Comparison of ENCODE assay signal across 9 mouse cellular contexts in the genomic region with DNA sequence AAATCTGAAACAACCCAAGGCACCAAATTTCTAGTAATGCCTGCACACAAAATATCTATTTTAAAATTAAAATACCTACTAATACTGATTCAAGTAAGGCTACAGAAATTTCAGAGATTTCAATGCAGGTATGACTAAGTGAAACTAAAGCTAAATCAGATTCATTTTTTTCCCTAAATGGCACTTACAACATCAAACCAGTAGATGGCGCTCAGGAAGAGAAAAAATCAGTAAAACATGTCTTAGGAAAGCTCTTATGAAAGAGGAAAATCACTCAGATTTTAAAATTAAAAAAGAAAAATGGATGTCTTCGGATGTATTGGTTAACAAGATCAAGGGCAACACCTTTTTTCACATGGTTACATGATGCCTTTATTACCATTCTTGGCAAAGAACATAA.
DNase-seq lines count a peak whose midpoint lies in the region; ATAC-seq and TF ChIP-seq lines count a peak whose summit lies in the region.
"Had no signal": no experiment of that assay in that cellular context is flagged by ENCODE, and none has a peak within 500 bp of the region (broad histone marks: within the 10 kb centered on the region; RNA-seq: fewer than 3 reads in every experiment).

No protein-coding gene starts in this region.

- ATAC-seq in midbrain, postnatal 0 days (ENCODE audit: low FRiP score), result no peak
- ATAC-seq in embryonic facial prominence, embryonic 14.5 days (ENCODE audit: low read depth), result no peak

- H3K27me3 ChIP-seq in midbrain, postnatal 0 days (ENCODE audit: insufficient read depth, low read length), result no peaks in the 10 kb centered on the region
- H3K27me3 ChIP-seq in midbrain, embryonic 10.5 days (ENCODE audit: low read depth, poor library complexity, severe bottlenecking), result no peaks in the 10 kb centered on the region
- no peaks in the 10 kb centered on the region for H3K27me3 ChIP-seq in embryonic facial prominence, embryonic 14.5 days (replicated peaks; ENCODE audit: control insufficient read depth, insufficient read depth, low read length)
- H3K27me3 ChIP-seq: neural tube, embryonic 12.5 days had no signal

- intact Hi-C loops in gastrocnemius, postnatal 14 days (cut with DNase I; ENCODE audit: low total_unique reads), result loop anchor here (10.0 kb wide), 1 partner anchor 229 kb away; no protein-coding TSS in a partner anchor

- peak; percentile 82 for TF ChIP-seq CTCF in midbrain, postnatal 0 days (IDR thresholded peaks at IDR 0.05)

- 6% methylated on average over 2 of the region's 2 CpGs for WGBS in midbrain, postnatal 0 days
- 8% methylated on average over 2 of the region's 2 CpGs for WGBS in midbrain, embryonic 10.5 days
- WGBS in embryonic facial prominence, embryonic 14.5 days, result 5% methylated on average over 2 of the region's 2 CpGs

- peak; percentile 46 for DNase-seq in gastrocnemius, adult 18-20 months (ENCODE audit: low spot score)
- DNase-seq in gastrocnemius, postnatal 14 days, result no peak
- DNase-seq in midbrain, postnatal 0 days (ENCODE audit: low spot score), result peak; percentile 45
- no peak for DNase-seq in midbrain, embryonic 10.5 days (ENCODE audit: low spot score)
- DNase-seq in embryonic facial prominence, embryonic 14.5 days (ENCODE audit: low spot score), result peak; percentile 42
- peak; percentile 73 for DNase-seq in retina, embryonic 14.5 days (ENCODE audit: low spot score)
- DNase-seq in yolk sac, embryonic 10.5 days (ENCODE audit: low spot score), result no peak
- DNase-seq in kidney, adult 18-20 months, result no peak

- H3K9ac ChIP-seq in midbrain, postnatal 0 days (replicated peaks; ENCODE audit: low read length, poor library complexity, severe bottlenecking), result no peak overlapping the region
- H3K9ac ChIP-seq in embryonic facial prominence, embryonic 14.5 days (ENCODE audit: low read depth, low read length), result no peak overlapping the region
- H3K9ac ChIP-seq: neural tube, embryonic 12.5 days had no signal

- no peak overlapping the region for H3K27ac ChIP-seq in midbrain, postnatal 0 days (ENCODE audit: low read depth, low read length)
- H3K27ac ChIP-seq in midbrain, embryonic 10.5 days (replicated peaks), result no peak overlapping the region
- no peak overlapping the region for H3K27ac ChIP-seq in embryonic facial prominence, embryonic 14.5 days (replicated peaks; ENCODE audit: low read depth, low read length)
- H3K27ac ChIP-seq: neural tube, embryonic 12.5 days had no signal

- no peak overlapping the region for H3K4me2 ChIP-seq in midbrain, postnatal 0 days (ENCODE audit: low read depth, low read length, poor library complexity, severe bottlenecking)
- H3K4me2 ChIP-seq in embryonic facial prominence, embryonic 14.5 days (ENCODE audit: low read depth, low read length), result no peak overlapping the region
- H3K4me2 ChIP-seq: neural tube, embryonic 12.5 days had no signal

- no peaks in the 10 kb centered on the region for H3K36me3 ChIP-seq in midbrain, postnatal 0 days (ENCODE audit: insufficient read depth, low read length)
- H3K36me3 ChIP-seq in midbrain, embryonic 10.5 days, result no peaks in the 10 kb centered on the region
- H3K36me3 ChIP-seq in embryonic facial prominence, embryonic 14.5 days (ENCODE audit: control insufficient read depth, insufficient read depth, low read length), result no peaks in the 10 kb centered on the region
- H3K36me3 ChIP-seq: neural tube, embryonic 12.5 days had no signal

- H3K4me1 ChIP-seq in midbrain, postnatal 0 days (ENCODE audit: insufficient read depth, low read length), result no peaks in the 10 kb centered on the region
- H3K4me1 ChIP-seq in midbrain, embryonic 10.5 days, result no peaks in the 10 kb centered on the region
- H3K4me1 ChIP-seq in embryonic facial prominence, embryonic 14.5 days (ENCODE audit: control insufficient read depth, insufficient read depth, low read length), result no peaks in the 10 kb centered on the region
- H3K4me1 ChIP-seq: neural tube, embryonic 12.5 days had no signal

- H3K9me3 ChIP-seq in midbrain, postnatal 0 days (ENCODE audit: low read length), result no peaks in the 10 kb centered on the region
- H3K9me3 ChIP-seq in midbrain, embryonic 10.5 days (replicated peaks), result no peaks in the 10 kb centered on the region
- no peaks in the 10 kb centered on the region for H3K9me3 ChIP-seq in embryonic facial prominence, embryonic 14.5 days (ENCODE audit: control insufficient read depth, low read length)
- H3K9me3 ChIP-seq: neural tube, embryonic 12.5 days had no signal

- no peak overlapping the region for H3K4me3 ChIP-seq in midbrain, postnatal 0 days (ENCODE audit: low read depth, low read length)
- no peak overlapping the region for H3K4me3 ChIP-seq in midbrain, embryonic 10.5 days
- H3K4me3 ChIP-seq in embryonic facial prominence, embryonic 14.5 days (ENCODE audit: low read depth, low read length), result no peak overlapping the region
- H3K4me3 ChIP-seq: neural tube, embryonic 12.5 days had no signal

Comparison
In these comparisons a context has a peak if more than half of its experiments do, and no peak if none do; other contexts are left out.
1. DNase-seq: peak in gastrocnemius, adult 18-20 months (single experiment), midbrain, postnatal 0 days (single experiment), embryonic facial prominence, embryonic 14.5 days (single experiment) and retina, embryonic 14.5 days (single experiment); none in gastrocnemius, postnatal 14 days (single experiment), midbrain, embryonic 10.5 days (single experiment), yolk sac, embryonic 10.5 days (single experiment) and kidney, adult 18-20 months (single experiment).